Mouse (Mus musculus) C2C12 (cell line): ENCODE data around the gene Traf2. TPM values are rescaled to one million over a fixed set of nuclear protein-coding genes. Genes with fewer than 3 reads are reported as not detected.

Source experiments
- H3K27me3 ChIP-seq: one replicate; pipeline ENCODE4 v1.6.1; 2011; ENCODE audit not compliant: control insufficient read depth, insufficient read depth, insufficient read length
- H3K36me3 ChIP-seq: one replicate; pipeline ENCODE4 v1.6.1; 2011; ENCODE audit not compliant: control insufficient read depth, insufficient read depth
- H3K4me3 ChIP-seq: one replicate; pipeline ENCODE4 v1.5.1; 2011; ENCODE audit warnings: mild to moderate bottlenecking, control low read depth; ENCODE audit not compliant: poor library complexity, insufficient read depth, severe bottlenecking
- H3K79me2 ChIP-seq: one replicate; pipeline ENCODE4 v1.6.1; 2011; ENCODE audit not compliant: control insufficient read depth, insufficient read depth
- H3K79me3 ChIP-seq: one replicate; pipeline ENCODE4 v1.6.1; 2011; ENCODE audit warnings: low read depth, control low read depth
- H3ac ChIP-seq: one replicate; pipeline ENCODE3; 2011; ENCODE audit warnings: low read depth; ENCODE audit not compliant: control insufficient read depth, insufficient read length
- CEBPB ChIP-seq: IDR thresholded peaks from one replicate; pipeline ENCODE4 v1.6.1; 2011; ENCODE audit warnings: low read depth, mild to moderate bottlenecking, control low read depth, moderate library complexity
- CTCF ChIP-seq: IDR thresholded peaks from one replicate; pipeline ENCODE4 v1.5.1; 2011; ENCODE audit not compliant: control insufficient read depth, insufficient read depth, insufficient read length
- FOSL1 ChIP-seq: IDR thresholded peaks from one replicate; pipeline ENCODE4 v1.8.0; 2011; ENCODE audit warnings: mild to moderate bottlenecking, low read length; ENCODE audit not compliant: poor library complexity, insufficient read depth, severe bottlenecking
- MAX ChIP-seq: IDR thresholded peaks from one replicate; pipeline ENCODE4 v1.6.1; 2011; ENCODE audit warnings: mild to moderate bottlenecking, control low read depth
- MYOD1 ChIP-seq: IDR thresholded peaks from one replicate; pipeline ENCODE4 v1.6.1; 2011; ENCODE audit warnings: low read depth; ENCODE audit not compliant: control insufficient read depth, insufficient read length
- MYOG ChIP-seq: IDR thresholded peaks from one replicate; pipeline ENCODE4 v1.6.1; 2011; ENCODE audit not compliant: control insufficient read depth, insufficient read length; ENCODE audit errors: extremely low read depth
- USF1 ChIP-seq: IDR thresholded peaks from one replicate; pipeline ENCODE4 v1.6.1; 2011; ENCODE audit warnings: low read depth, mild to moderate bottlenecking, control low read depth, moderate library complexity
- polyA plus RNA-seq: library from polyadenylated mRNA; unstranded; fragments of >200 nt; fragmentation: generic; extraction: Trizol; gene quantifications from one replicate; pipeline ENCODE4 v1.2.1, GENCODE M21; 2012; ENCODE audit warnings: missing spikeins

The Traf2 gene
- polyA plus RNA-seq, 1 experiment, result 28.8 TPM

- Histone ChIP-seq H3K4me3 (no peak overlapping the region), H3K27me3 (no peaks in the 10 kb centered on the region), H3K79me3 (peaks cover 3% of the 10 kb centered on the region), H3ac (no peak overlapping the region), H3K36me3 (no peaks in the 10 kb centered on the region), H3K79me2 (peaks cover 20% of the 10 kb centered on the region)
- TF ChIP-seq CEBPB, result no peak
- no peak for TF ChIP-seq USF1
- TF ChIP-seq MYOD1, result no peak
- TF ChIP-seq MAX, result no peak
- TF ChIP-seq CTCF, result no peak
- no peak for TF ChIP-seq FOSL1
- TF ChIP-seq MYOG, result no peak
Observed at GRCm38 (mm10) chr2:25576965-25577891, 30.5 kb upstream of the Traf2 start.

GRCm38 (mm10) chr2:25576028-25576850 is 29.5 kb upstream of the Traf2 start:
- Histone ChIP-seq H3K4me3 (no peak overlapping the region), H3K36me3 (no peaks in the 10 kb centered on the region), H3K79me3 (peaks cover 3% of the 10 kb centered on the region), H3K79me2 (peaks cover 20% of the 10 kb centered on the region), H3ac (no peak overlapping the region), H3K27me3 (no peaks in the 10 kb centered on the region)
- TF ChIP-seq CEBPB, result no peak
- TF ChIP-seq CTCF, result no peak
- no peak for TF ChIP-seq FOSL1
- no peak for TF ChIP-seq MYOG
- TF ChIP-seq MAX, result no peak
- no peak for TF ChIP-seq MYOD1
- no peak for TF ChIP-seq USF1

GRCm38 (mm10) chr2:25575432-25576027 is 28.8 kb upstream of the Traf2 start:
- H3K36me3 ChIP-seq, result peaks cover 6% of the 10 kb centered on the region
- no peaks in the 10 kb centered on the region for H3K27me3 ChIP-seq
- peaks cover 3% of the 10 kb centered on the region for H3K79me3 ChIP-seq
- H3K79me2 ChIP-seq, result peaks cover 20% of the 10 kb centered on the region
- peak overlapping the region; percentile 41 for H3ac ChIP-seq
- no peak for TF ChIP-seq FOSL1
- no peak for TF ChIP-seq MYOD1
- peak overlapping the region; percentile 49 for H3K4me3 ChIP-seq

GRCm38 (mm10) chr2:25574579-25575431 is 28.1 kb upstream of the Traf2 start, which contains the start of the genes Mamdc4 and Phpt1:
Gene Mamdc4, minus strand, starts transcription at chr2:25574845.
Gene Phpt1, minus strand, starts transcription at chr2:25575224.
- Histone ChIP-seq H3K36me3 (peaks cover 6% of the 10 kb centered on the region), H3ac (peak within 1 kb of the TSS; percentile 72), H3K79me2 (peaks cover 20% of the 10 kb centered on the region), H3K4me3 (peak within 1 kb of the TSS; percentile 49), H3K79me3 (peaks cover 3% of the 10 kb centered on the region), H3K27me3 (no peaks in the 10 kb centered on the region)
- TF ChIP-seq MAX (peak; percentile 11), CEBPB (no peak)

GRCm38 (mm10) chr2:25574136-25574535 is 27.4 kb upstream of the Traf2 start:
- no peaks in the 10 kb centered on the region for H3K27me3 ChIP-seq
- TF ChIP-seq CEBPB (no peak), MYOD1 (no peak), CTCF (no peak), MYOG (no peak), FOSL1 (no peak), USF1 (no peak), MAX (no peak)
- peaks cover 20% of the 10 kb centered on the region for H3K79me2 ChIP-seq
- H3K36me3 ChIP-seq, result peaks cover 6% of the 10 kb centered on the region
- peak overlapping the region; percentile 72 for H3ac ChIP-seq
- H3K4me3 ChIP-seq, result peak overlapping the region; percentile 49
- H3K79me3 ChIP-seq, result peaks cover 3% of the 10 kb centered on the region
